Mouse (Mus musculus): Measurements from ENCODE around the gene Msh4.

- TF ChIP-seq GATA1 (IDR thresholded peaks at IDR 0.05; ENCODE audit: low read length): no peak
- TF ChIP-seq TAL1 (IDR thresholded peaks at IDR 0.05; ENCODE audit: low read length): no peak
Observed at GRCm38 (mm10) chr3:153817376-153817890, 88.5 kb downstream of the Msh4 start.

All from erythroblast, embryonic 14.5 days (primary cell).